Mouse (Mus musculus) ovary, postnatal 10 days (tissue): ENCODE measurements at regions not wholly inside any gene's neighbourhood (a gene's known extent, or its start where the extent isn't known, plus 50 kb on each side); places are given as distances from the start of the nearest gene placed in this dataset.
"Not testable (repeated sequence)": the region's sequence is repeated elsewhere in the genome, so short reads cannot be mapped to it uniquely, and the experiment has no call there.

ENCODE experiments used
- DNase-seq: peaks from one replicate; pipeline ENCODE4 v3.0.0; 2022; ENCODE audit warnings: low spot score

GRCm38 (mm10) chr12:28922236-28922635 is 170.6 kb downstream of the Eipr1 start:
- DNase-seq: no peak

- no peak for DNase-seq
Observed at GRCm38 (mm10) chr12:28925206-28925605, 173.6 kb downstream of the Eipr1 start.

- no peak for DNase-seq
Observed at GRCm38 (mm10) chr12:28939936-28940335, 188.3 kb downstream of the Eipr1 start.

DNA sequence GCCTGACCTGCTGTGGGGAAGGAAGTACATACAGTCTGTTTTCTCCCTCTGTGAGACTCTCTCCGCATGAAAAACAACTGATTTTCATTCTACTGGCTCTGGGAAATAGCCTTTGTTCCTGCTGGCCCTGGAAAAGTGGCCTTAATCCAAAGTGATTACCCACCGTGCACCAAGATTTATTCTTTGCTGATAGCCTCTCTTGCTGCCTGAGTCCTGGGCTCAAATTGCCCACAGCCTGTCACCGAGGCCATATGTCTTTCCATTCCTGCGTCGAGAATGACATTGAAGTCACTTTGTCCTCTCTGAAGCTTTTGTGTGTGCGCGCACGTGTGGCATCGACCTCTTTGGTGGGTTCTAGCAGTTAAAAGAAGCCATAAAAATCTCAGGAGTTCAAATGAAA is 197.3 kb downstream of the Eipr1 start:
- no peak for DNase-seq

- DNase-seq: no peak
Observed at GRCm38 (mm10) chr12:28949307-28949706, 197.7 kb downstream of the Eipr1 start.

GRCm38 (mm10) chr12:28957155-28957554 is 205.6 kb downstream of the Eipr1 start:
- no peak for DNase-seq

DNA sequence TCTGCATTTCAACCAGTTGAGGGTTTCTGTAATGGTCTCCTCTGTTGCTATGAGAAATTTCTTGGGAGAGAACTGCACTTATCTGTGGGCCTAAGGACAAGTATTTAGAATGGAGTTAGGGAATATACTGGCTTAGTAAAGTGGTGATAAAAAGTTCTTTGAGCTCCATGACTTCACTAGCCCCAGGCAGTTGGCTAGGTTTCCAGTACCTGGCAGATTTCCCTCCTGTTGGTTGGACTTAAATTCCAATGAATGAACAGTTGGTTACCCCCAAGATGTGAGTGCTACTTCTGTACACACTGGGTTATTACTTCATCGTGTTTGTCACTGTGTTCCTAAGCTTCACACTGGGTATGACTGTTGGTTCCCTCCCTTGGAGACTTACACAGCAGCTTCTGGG is 207.1 kb downstream of the Eipr1 start:
- DNase-seq: no peak

DNA sequence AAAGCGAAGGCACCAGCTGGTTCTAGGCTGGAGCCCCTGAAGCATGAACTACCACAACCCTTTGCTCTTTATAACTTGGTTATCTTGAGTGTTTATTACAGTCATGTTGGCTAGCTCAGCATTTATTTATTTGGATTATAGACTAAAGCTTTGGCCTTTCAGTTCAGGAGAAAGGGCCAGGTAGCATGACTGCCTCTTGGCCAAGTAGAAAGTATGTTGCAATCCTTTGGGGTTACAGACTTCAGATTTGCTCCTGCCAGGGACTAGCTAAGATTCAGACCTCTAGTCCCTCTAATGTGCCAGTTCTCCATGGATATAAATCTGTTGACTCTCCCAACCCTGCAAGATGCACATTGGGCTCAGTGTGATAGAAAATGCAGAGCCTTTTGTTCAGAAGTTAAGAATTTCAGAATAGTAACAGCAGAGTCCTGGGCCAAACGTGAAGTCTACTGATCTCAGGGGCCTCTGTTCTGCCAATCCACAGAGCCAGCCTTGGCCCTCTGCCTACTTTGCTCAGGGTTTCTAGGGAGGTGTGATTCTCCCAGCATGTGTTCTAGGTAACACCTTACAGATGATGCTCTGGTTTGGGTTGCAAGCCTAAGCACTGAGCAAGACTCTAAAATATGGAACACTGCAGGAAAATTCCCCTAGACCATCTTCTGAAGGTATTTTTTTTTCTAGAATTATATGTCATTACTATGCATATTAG is 218.2 kb downstream of the Eipr1 start:
- no peak for DNase-seq

DNA sequence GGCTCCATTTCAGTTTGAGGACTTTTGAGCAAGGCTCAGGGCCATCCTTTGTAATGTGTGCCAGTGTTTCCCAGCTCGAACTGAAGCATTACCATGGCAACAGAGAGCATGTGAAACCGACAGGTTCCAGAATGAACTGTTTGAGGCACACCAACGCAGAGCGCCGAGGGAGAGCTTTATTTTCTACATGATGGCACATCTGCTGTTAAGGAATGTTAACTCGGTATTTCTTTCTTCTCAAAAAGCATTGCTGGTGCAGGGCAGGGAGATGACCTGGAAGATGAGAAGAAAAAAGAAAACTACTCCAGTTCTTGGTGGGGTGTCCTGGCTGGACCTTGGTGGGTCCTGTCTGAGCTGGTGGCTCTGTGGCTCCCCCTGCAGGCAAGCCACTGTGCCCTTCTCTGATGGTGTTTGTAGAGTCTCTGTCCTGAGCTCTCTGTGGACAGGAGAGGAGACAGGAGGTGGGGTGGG is 223.0 kb downstream of the Eipr1 start:
- no peak for DNase-seq

DNA sequence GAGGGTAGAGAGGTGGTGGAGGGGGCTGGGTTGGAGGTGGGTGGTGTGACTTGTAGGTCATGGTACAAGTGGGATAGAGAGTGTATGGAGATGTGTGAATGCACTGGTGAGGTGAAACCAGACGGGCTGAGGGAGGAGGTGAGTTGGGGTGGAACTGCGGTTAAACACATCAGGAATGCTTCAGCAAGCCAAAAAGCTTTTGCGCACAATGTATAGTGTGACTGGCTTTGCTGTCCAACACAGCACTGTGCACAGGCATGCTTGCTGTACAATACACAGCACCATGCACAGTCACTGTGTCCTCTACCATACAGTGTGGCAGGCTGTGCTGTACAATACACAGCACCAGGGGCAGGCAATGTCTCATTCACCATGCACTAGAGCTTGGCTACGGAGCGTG is 223.6 kb downstream of the Eipr1 start:
- no peak for DNase-seq

GRCm38 (mm10) chr12:28979679-28980078 is 228.1 kb downstream of the Eipr1 start:
- DNase-seq: no peak

- no peak for DNase-seq
Observed at GRCm38 (mm10) chr12:28986214-28986613, 234.6 kb downstream of the Eipr1 start.

- no peak for DNase-seq
Observed at GRCm38 (mm10) chr12:28997474-28998192, 246.0 kb downstream of the Eipr1 start.

DNA sequence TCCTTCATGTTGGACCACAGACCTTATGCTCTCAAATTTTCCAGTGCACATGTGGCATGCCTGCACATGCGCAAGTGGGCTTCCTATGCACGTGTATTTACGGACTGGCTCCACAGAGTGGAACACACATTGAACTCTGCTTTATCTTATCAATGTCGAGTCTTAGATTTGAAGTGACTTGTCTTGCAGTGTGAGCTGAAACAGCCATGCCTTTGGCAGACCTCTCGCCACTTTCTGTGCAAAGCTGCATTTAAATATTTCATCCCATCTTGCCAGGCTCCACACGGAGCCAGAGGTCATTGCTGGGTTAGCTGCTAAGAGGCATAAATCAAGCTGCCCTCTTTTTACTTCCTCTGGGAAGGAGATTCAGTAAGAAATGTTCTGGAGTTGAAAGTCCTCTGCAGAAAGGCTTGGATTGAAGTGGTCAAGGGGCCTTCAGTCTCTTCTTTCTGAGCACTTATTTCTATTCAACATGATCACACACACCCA is 248.4 kb downstream of the Eipr1 start:
- no peak for DNase-seq

- no peak for DNase-seq
Observed at GRCm38 (mm10) chr12:29004504-29004903, 252.9 kb downstream of the Eipr1 start.

DNA sequence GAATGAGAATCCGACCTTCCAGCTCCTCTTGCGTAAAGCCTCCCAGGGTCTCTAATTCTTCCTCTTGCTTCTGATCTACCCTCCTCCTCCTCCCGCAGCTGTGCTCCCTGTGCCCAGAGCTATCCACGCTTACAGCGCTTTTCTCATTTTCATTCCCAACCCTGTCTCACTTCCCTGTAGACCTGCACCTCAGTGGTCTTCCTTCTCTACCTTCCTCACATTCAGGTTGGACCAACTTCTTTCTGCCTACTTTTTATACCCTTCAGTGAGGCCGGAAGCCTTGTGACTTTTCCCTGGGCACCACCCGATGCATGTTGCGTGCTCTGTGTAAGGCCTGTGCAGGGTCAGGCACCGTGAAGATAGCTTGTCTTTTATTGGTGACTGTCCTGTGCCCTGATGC is 263.0 kb downstream of the Eipr1 start:
- DNase-seq: no peak

DNA sequence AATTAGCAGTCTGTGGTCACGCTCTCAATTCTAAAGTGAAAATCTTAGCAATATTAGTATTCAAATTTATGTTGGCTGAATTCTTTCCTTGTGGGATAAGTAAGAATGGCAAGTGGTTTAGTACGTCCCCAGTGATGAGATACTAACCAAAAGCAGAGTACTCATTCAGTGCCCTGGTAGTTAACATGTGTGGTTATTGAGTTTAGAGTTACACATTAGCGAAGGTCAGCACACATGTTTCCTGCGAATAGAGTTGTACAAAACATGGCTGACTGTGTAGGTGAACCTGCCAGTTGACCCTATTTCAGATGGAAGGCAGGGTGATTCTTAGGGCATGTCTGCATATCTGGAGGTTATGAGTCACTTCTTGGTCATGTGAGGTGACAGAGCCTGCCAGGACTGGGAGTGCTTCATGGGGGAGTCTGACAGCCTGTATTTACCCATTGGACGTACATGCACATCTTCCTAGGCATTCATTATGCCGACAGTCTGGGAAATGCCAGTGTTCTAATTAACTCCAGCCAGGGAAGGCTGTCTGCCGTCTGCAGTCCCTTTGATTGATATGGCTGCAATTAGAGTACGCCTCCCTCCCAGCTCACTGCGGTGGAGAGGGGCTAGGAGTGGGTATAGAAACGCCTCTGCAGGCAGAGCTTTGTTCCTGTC is 263.7 kb downstream of the Eipr1 start:
- no peak for DNase-seq

DNA sequence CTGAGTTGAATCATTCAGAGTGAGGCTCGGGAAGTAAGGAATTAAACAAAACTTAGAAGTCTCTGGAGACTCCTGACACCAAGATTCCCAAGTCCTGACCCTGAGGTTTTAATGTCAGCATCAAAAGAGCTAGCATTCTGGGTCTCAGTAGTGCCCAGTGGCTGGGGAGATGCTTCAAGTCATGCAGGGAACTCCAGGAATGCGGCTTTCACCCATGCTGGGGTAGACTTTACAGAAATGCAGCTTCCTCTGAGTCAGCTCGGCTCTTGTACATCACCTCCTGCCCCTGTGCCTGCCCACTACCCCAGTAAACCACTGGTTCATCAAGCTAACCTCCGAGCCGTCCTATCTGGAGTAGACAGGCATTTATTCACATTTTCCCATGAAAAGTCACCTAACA is 269.5 kb downstream of the Eipr1 start:
- no peak for DNase-seq

DNA sequence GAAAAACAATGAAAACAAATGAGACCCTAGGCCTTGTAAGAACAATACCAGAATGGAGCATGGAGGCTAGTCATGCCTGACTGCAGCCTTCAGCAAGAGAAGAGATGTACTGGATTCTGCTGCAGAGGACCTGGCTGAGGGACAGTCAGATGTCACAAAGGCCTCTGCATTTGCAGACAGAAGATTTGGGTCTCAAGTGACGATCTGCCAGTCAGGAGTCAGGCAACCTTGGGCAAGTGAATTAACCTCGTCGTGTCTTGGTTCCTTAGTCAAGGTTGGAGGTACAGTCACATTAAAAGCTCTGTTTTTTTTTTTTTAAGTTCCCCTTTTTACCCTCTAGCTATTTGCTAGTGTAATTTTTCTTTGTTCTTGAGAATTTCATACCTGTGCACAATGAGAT is 276.6 kb downstream of the Eipr1 start:
- no peak for DNase-seq

- no peak for DNase-seq
Observed at GRCm38 (mm10) chr12:29029461-29029860, 277.9 kb downstream of the Eipr1 start.

DNA sequence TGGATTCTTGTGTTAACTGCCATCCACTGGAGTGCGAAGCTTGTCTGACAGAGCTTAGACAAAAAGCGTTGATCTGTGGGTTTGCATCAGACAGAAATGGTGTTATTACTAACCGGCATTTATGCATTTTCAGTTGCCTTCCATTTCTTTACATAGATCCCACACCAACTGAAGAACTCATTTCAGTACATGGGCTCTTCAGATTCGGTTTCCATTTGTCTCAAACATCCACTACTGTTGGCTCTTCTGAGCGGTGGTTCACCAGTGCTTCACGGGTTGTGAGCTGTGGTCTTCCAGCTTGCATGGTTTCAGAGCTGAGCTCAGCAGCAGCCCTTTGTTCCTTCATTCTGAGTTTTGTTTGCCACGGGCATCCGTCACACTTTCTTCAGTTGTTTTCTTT is 294.4 kb downstream of the Eipr1 start:
- DNase-seq: no peak

DNA sequence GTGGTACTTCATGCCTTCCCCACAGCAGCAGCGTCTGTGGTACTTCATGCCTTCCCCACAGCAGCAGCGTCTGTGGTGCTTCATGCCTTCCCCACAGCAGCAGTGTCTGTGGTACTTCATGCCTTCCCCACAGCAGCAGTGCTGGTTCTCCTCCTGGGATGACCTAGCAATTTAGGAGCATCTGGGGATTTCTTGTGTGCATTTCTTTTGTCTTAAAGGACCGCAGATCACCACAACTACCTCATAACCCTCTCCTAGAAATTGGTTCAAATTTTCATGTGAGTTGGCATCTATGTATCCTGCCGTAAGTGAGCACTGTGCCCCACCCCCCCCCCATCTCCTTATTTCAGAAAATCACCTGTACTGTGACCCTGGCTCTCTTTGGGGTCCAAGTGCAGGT is 297.0 kb downstream of the Eipr1 start:
- not testable (repeated sequence) for DNase-seq

GRCm38 (mm10) chr12:29049105-29049511 is 297.5 kb downstream of the Eipr1 start:
- no peak for DNase-seq
